Mouse (Mus musculus) limb, embryonic 10.5 days (tissue): ENCODE data around the gene Vegfb. TPM values are rescaled to one million over a fixed set of nuclear protein-coding genes. Genes with fewer than 3 reads are reported as not detected.

ENCODE experiments used
- DNase-seq: peaks from one replicate; pipeline ENCODE4 v3.0.0-alpha.2; 2017; ENCODE audit warnings: low spot score
- H3K27ac ChIP-seq: fragments of 300-500 bp; sonication (generic); 2 replicates; pipeline ENCODE4 v1.5.1; 2016; ENCODE audit warnings: mild to moderate bottlenecking
- H3K27me3 ChIP-seq: fragments of 300-500 bp; sonication (generic); 2 replicates; pipeline ENCODE4 v1.6.1; 2016; ENCODE audit warnings: low read depth, mild to moderate bottlenecking; ENCODE audit not compliant: poor library complexity, severe bottlenecking
- H3K36me3 ChIP-seq: fragments of 300-500 bp; sonication (generic); 2 replicates; pipeline ENCODE4 v1.6.1; 2016; ENCODE audit warnings: mild to moderate bottlenecking, moderate library complexity
- H3K4me1 ChIP-seq: fragments of 300-500 bp; sonication (generic); 2 replicates; pipeline ENCODE4 v1.6.1; 2016
- H3K4me3 ChIP-seq: fragments of 300-500 bp; sonication (generic); 2 replicates; pipeline ENCODE4 v1.5.1; 2016; ENCODE audit warnings: mild to moderate bottlenecking, moderate library complexity
- H3K9me3 ChIP-seq: fragments of 300-500 bp; sonication (generic); replicated peaks from 2 replicates; pipeline ENCODE4 v1.6.1; 2016; ENCODE audit warnings: mild to moderate bottlenecking
- WGBS: fragments of 180-500 bp; shearing (Covaris S2); methylation state at CpG from one replicate; pipeline ENCODE4 v1.1.7; 2016; 5-methylcytosine and 5-hydroxymethylcytosine counted together
- polyA plus RNA-seq: library from polyadenylated mRNA; unstranded; fragments of >200 nt; fragmentation: Nextera tagmentation; extraction: Ambion mirVana; gene quantifications from 2 replicates; pipeline ENCODE4 v1.2.1, GENCODE M21; 2016

Vegfb gene
- polyA plus RNA-seq, 1 experiment from 2014 or later: 41.7 TPM

GRCm38 (mm10) chr19:6952712-6953037 is 34.8 kb downstream of the Vegfb start:
- peak overlapping the region; percentile 62 for H3K4me3 ChIP-seq
- no peaks in the 10 kb centered on the region for H3K9me3 ChIP-seq
- 0 out of 2 replicates have a peak overlapping the region, but pooled peaks have one; percentile 89 for H3K27ac ChIP-seq
- DNase-seq: no peak
- WGBS: 16% methylated on average over 3 of the region's 3 CpGs
- H3K27me3 ChIP-seq: no peaks in the 10 kb centered on the region
- peaks cover 33% of the 10 kb centered on the region for H3K4me1 ChIP-seq
- H3K36me3 ChIP-seq: peaks cover 37% of the 10 kb centered on the region

- Histone ChIP-seq H3K27ac (peak overlapping the region; percentile 89), H3K36me3 (peaks cover 32% of the 10 kb centered on the region), H3K9me3 (no peaks in the 10 kb centered on the region), H3K4me3 (peak overlapping the region; percentile 62), H3K27me3 (no peaks in the 10 kb centered on the region), H3K4me1 (peaks cover 33% of the 10 kb centered on the region)
- peak; percentile 72 for DNase-seq
- 3% methylated on average over 31 of the region's 31 CpGs for WGBS
Observed at GRCm38 (mm10) chr19:6951994-6952711, 35.3 kb downstream of the Vegfb start.

DNA sequence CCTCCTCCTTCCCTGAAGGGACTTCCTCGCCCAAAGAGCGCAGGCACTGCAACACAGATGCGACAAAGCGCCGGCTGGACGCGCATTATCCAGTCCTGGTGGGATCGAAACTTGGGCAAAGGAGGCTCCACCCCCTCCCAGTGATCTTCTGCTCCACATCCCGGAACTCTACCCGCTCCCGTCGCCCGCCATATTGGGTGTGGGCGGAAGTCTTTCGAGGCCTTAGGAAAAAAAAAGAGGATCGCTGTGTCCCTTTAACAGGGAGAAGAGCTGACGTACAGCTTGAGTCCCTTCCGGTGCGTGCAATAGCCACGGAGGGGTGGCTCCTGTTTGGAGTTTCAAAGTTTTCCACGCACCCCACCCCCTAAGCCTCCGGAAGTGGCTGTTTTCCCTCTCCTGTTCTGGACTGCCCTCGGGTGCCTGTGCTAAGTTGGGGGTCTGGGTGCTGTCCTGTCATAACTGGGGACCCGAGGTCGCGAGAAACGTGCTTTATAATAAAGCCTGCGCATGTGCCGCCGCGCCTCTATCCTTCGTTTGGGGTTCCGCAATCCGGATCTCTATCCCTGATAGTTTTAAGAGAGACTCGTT is 36.0 kb downstream of the Vegfb start:
- DNase-seq: peak; percentile 91
- H3K4me1 ChIP-seq: peaks cover 33% of the 10 kb centered on the region
- WGBS: under 1% methylated on average over 35 of the region's 35 CpGs

GRCm38 (mm10) chr19:6950613-6951153 is 36.8 kb downstream of the Vegfb start:
- H3K4me1 ChIP-seq: peaks cover 33% of the 10 kb centered on the region
- peak overlapping the region; percentile 62 for H3K4me3 ChIP-seq
- H3K9me3 ChIP-seq: no peaks in the 10 kb centered on the region
- H3K36me3 ChIP-seq: peaks cover 18% of the 10 kb centered on the region
- H3K27ac ChIP-seq: peak overlapping the region; percentile 89
- peak; percentile 77 for DNase-seq
- H3K27me3 ChIP-seq: no peaks in the 10 kb centered on the region
- under 1% methylated on average over 28 of the region's 28 CpGs for WGBS

More for the DNA sequence above, 36.0 kb downstream of the Vegfb start:
- Histone ChIP-seq H3K27ac (peak overlapping the region; percentile 89), H3K36me3 (peaks cover 26% of the 10 kb centered on the region), H3K27me3 (no peaks in the 10 kb centered on the region), H3K4me3 (peak overlapping the region; percentile 62), H3K9me3 (no peaks in the 10 kb centered on the region)

GRCm38 (mm10) chr19:6949951-6950350 is 37.5 kb downstream of the Vegfb start:
- Histone ChIP-seq H3K36me3 (peaks cover 12% of the 10 kb centered on the region), H3K4me1 (peaks cover 33% of the 10 kb centered on the region), H3K4me3 (peak overlapping the region; percentile 62), H3K27me3 (no peaks in the 10 kb centered on the region), H3K27ac (peak overlapping the region; percentile 89), H3K9me3 (no peaks in the 10 kb centered on the region)
- no peak for DNase-seq
- WGBS: 71% methylated on average over 5 of the region's 5 CpGs

GRCm38 (mm10) chr19:6949532-6949931 is 37.9 kb downstream of the Vegfb start:
- Histone ChIP-seq H3K9me3 (no peaks in the 10 kb centered on the region), H3K36me3 (peaks cover 9% of the 10 kb centered on the region), H3K4me3 (0 out of 2 replicates have a peak overlapping the region, but pooled peaks have one; percentile 62), H3K27ac (peak overlapping the region; percentile 89; the same call in 1 of the 2 replicates), H3K4me1 (peaks cover 33% of the 10 kb centered on the region), H3K27me3 (no peaks in the 10 kb centered on the region)
- DNase-seq: no peak
- 93% methylated on average over 5 of the region's 5 CpGs for WGBS

- WGBS: 86% methylated on average over 4 of the region's 4 CpGs
Observed at GRCm38 (mm10) chr19:6948186-6948585, 39.3 kb downstream of the Vegfb start.

GRCm38 (mm10) chr19:6947742-6948141 is 39.7 kb downstream of the Vegfb start:
- 63% methylated on average over 4 of the region's 4 CpGs for WGBS
- DNase-seq: no peak
- H3K4me1 ChIP-seq: peaks cover 27% of the 10 kb centered on the region

More at GRCm38 (mm10) chr19:6948186-6948585, 39.3 kb downstream of the Vegfb start:
- peaks cover 27% of the 10 kb centered on the region for H3K4me1 ChIP-seq
- no peak overlapping the region for H3K4me3 ChIP-seq
- peaks cover 3% of the 10 kb centered on the region for H3K36me3 ChIP-seq
- H3K27me3 ChIP-seq: no peaks in the 10 kb centered on the region
- H3K9me3 ChIP-seq: no peaks in the 10 kb centered on the region
- H3K27ac ChIP-seq: no peak overlapping the region
- DNase-seq: no peak

GRCm38 (mm10) chr19:6943709-6944108 is 43.7 kb downstream of the Vegfb start:
- WGBS: 91% methylated on average over 6 of the region's 6 CpGs
- H3K4me3 ChIP-seq: no peak overlapping the region
- no peaks in the 10 kb centered on the region for H3K9me3 ChIP-seq
- peaks cover 3% of the 10 kb centered on the region for H3K36me3 ChIP-seq
- peaks cover 25% of the 10 kb centered on the region for H3K4me1 ChIP-seq
- H3K27me3 ChIP-seq: peaks cover 18% of the 10 kb centered on the region; the same call in 1 of the 2 replicates
- no peak for DNase-seq
- no peak overlapping the region for H3K27ac ChIP-seq

More at GRCm38 (mm10) chr19:6947742-6948141, 39.7 kb downstream of the Vegfb start:
- Histone ChIP-seq H3K27ac (no peak overlapping the region), H3K4me3 (no peak overlapping the region), H3K27me3 (no peaks in the 10 kb centered on the region), H3K9me3 (no peaks in the 10 kb centered on the region), H3K36me3 (peaks cover 3% of the 10 kb centered on the region)

DNA sequence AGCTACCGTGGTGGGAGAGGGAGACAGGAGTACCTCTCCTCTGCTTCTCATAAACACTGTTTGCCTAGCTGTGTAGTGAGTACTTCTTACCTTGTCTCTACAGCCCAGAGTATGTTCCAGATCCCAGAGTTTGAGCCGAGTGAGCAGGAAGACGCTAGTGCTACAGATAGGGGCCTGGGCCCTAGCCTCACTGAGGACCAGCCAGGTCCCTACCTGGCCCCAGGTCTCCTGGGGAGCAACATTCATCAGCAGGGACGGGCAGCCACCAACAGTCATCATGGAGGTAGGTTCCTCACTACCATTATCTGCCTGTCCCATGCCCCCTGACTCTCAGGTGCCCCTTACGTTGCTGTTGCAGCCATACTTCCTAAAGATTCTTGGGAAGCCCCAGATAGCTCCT is 44.7 kb downstream of the Vegfb start:
- H3K27me3 ChIP-seq: peaks cover 27% of the 10 kb centered on the region
- no peaks in the 10 kb centered on the region for H3K9me3 ChIP-seq
- H3K4me3 ChIP-seq: peak overlapping the region; percentile 86
- no peak for DNase-seq
- H3K36me3 ChIP-seq: peaks cover 3% of the 10 kb centered on the region
- peak overlapping the region; percentile 92 for H3K27ac ChIP-seq
- 27% methylated on average over 5 of the region's 5 CpGs for WGBS
- H3K4me1 ChIP-seq: peaks cover 25% of the 10 kb centered on the region

DNA sequence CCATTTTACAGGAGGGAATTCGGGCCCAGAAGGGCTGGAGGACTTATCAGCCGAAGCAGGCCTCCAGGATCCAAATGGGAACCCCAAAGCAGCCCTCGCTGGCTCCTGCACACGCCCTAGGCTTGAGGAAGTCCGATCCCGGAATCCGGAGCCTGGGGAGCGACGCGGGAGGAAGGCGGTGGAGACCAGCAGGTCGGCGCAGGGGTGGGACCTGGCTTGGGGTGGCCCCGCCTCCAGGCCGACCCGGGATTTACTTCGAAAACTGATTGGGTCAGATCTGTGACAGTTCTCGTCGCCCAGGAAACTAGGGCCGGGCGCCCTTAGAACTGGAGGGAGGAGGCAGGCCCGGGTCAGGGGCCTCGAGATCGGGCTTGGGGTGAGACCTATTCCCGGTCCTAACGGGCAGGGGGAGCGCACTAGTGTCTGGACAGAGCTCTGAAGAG is 45.2 kb downstream of the Vegfb start, which contains the start of gene Gpr137:
TSS of gene Gpr137 (minus strand) at position 232 of the 443 bp plus-strand sequence.
- H3K9me3 ChIP-seq: no peaks in the 10 kb centered on the region
- H3K4me1 ChIP-seq: peaks cover 25% of the 10 kb centered on the region
- 0% methylated on average over 27 of the region's 27 CpGs for WGBS
- DNase-seq: peak; percentile 89
- H3K4me3 ChIP-seq: peak within 1 kb of the TSS; percentile 86
- H3K27me3 ChIP-seq: peaks cover 28% of the 10 kb centered on the region
- peaks cover 3% of the 10 kb centered on the region for H3K36me3 ChIP-seq
- peak within 1 kb of the TSS; percentile 92 for H3K27ac ChIP-seq

GRCm38 (mm10) chr19:6941372-6942248 is 45.8 kb downstream of the Vegfb start, which contains the start of gene Bad:
Bad (plus strand) TSS chr19:6941861.
- DNase-seq: peak; percentile 98
- peaks cover 31% of the 10 kb centered on the region for H3K27me3 ChIP-seq
- H3K4me1 ChIP-seq: peaks cover 25% of the 10 kb centered on the region
- H3K36me3 ChIP-seq: peaks cover 3% of the 10 kb centered on the region
- under 1% methylated on average over 83 of the region's 83 CpGs for WGBS
- H3K9me3 ChIP-seq: no peaks in the 10 kb centered on the region
- peak within 1 kb of the TSS; percentile 86 for H3K4me3 ChIP-seq
- H3K27ac ChIP-seq: peak within 1 kb of the TSS; percentile 92
